Mouse (Mus musculus): ENCODE results near the gene Akna. TPM values are rescaled to one million over a fixed set of nuclear protein-coding genes. Genes with fewer than 3 reads are reported as not detected.

The Akna gene
- polyA plus RNA-seq, 1 experiment from 2014 or later: 5.2 TPM

GRCm38 (mm10) chr4:63370897-63371296 lies 32.3 kb downstream of the Akna start:
- H3K27ac ChIP-seq (replicated peaks; ENCODE audit: low read depth, low read length): no peak overlapping the region
- H3K4me3 ChIP-seq (ENCODE audit: low read depth, low read length): no peak overlapping the region
- H3K36me3 ChIP-seq (ENCODE audit: control insufficient read depth, insufficient read depth, low read length): peaks cover 56% of the 10 kb centered on the region; the same call in 1 of the 2 replicates
- H3K4me2 ChIP-seq (ENCODE audit: low read depth, low read length): no peak overlapping the region
- no peaks in the 10 kb centered on the region for H3K27me3 ChIP-seq (replicated peaks; ENCODE audit: control insufficient read depth, insufficient read depth, low read length)
- WGBS: 44% methylated on average over 7 of the region's 7 CpGs
- no peaks in the 10 kb centered on the region for H3K4me1 ChIP-seq (ENCODE audit: control insufficient read depth, insufficient read depth, low read length)
- H3K9ac ChIP-seq (ENCODE audit: low read depth, low read length): no peak overlapping the region
- DNase-seq (ENCODE audit: low spot score) (no peak), ATAC-seq (ENCODE audit: low read depth) (no peak)
- H3K9me3 ChIP-seq (ENCODE audit: control insufficient read depth, low read length): no peaks in the 10 kb centered on the region

- ATAC-seq (ENCODE audit: low read depth): peak; percentile 64
- H3K36me3 ChIP-seq (ENCODE audit: control insufficient read depth, insufficient read depth, low read length): peaks cover 37% of the 10 kb centered on the region; the same call in 1 of the 2 replicates
- 8% methylated on average over 4 of the region's 4 CpGs for WGBS
Observed at GRCm38 (mm10) chr4:63368577-63368976, 34.6 kb downstream of the Akna start.

GRCm38 (mm10) chr4:63362150-63362549 lies 41.0 kb downstream of the Akna start, which contains the start of gene Orm2:
Gene Orm2 (plus strand): TSS chr4:63362449.
- ATAC-seq (ENCODE audit: low read depth): no peak
- Histone ChIP-seq H3K36me3 (ENCODE audit: control insufficient read depth, insufficient read depth, low read length) (0 out of 2 replicates have a peak, but pooled peaks cover 1% of the 10 kb centered on the region), H3K27me3 (replicated peaks; ENCODE audit: control insufficient read depth, insufficient read depth, low read length) (no peaks in the 10 kb centered on the region), H3K9ac (ENCODE audit: low read depth, low read length) (no peak within 1 kb of the TSS), H3K4me3 (ENCODE audit: low read depth, low read length) (no peak within 1 kb of the TSS), H3K4me1 (ENCODE audit: control insufficient read depth, insufficient read depth, low read length) (no peaks in the 10 kb centered on the region), H3K4me2 (ENCODE audit: low read depth, low read length) (no peak within 1 kb of the TSS), H3K9me3 (ENCODE audit: control insufficient read depth, low read length) (no peaks in the 10 kb centered on the region), H3K27ac (replicated peaks; ENCODE audit: low read depth, low read length) (no peak within 1 kb of the TSS)
- DNase-seq (ENCODE audit: low spot score): no peak
- WGBS: 83% methylated on average over 5 of the region's 5 CpGs

More at GRCm38 (mm10) chr4:63368577-63368976, 34.6 kb downstream of the Akna start:
- H3K4me3 ChIP-seq (ENCODE audit: low read depth, low read length): no peak overlapping the region
- peak; percentile 74 for DNase-seq (ENCODE audit: low spot score)
- H3K9ac ChIP-seq (ENCODE audit: low read depth, low read length): no peak overlapping the region
- no peak overlapping the region for H3K4me2 ChIP-seq (ENCODE audit: low read depth, low read length)
- H3K27me3 ChIP-seq (replicated peaks; ENCODE audit: control insufficient read depth, insufficient read depth, low read length): no peaks in the 10 kb centered on the region
- no peak overlapping the region for H3K27ac ChIP-seq (replicated peaks; ENCODE audit: low read depth, low read length)
- H3K9me3 ChIP-seq (ENCODE audit: control insufficient read depth, low read length): no peaks in the 10 kb centered on the region
- no peaks in the 10 kb centered on the region for H3K4me1 ChIP-seq (ENCODE audit: control insufficient read depth, insufficient read depth, low read length)

GRCm38 (mm10) chr4:63359861-63360260 lies 43.3 kb downstream of the Akna start:
- ATAC-seq (ENCODE audit: low read depth) (no peak), DNase-seq (ENCODE audit: low spot score) (no peak)
- Histone ChIP-seq H3K27me3 (replicated peaks; ENCODE audit: control insufficient read depth, insufficient read depth, low read length) (no peaks in the 10 kb centered on the region), H3K4me3 (ENCODE audit: low read depth, low read length) (no peak overlapping the region), H3K9me3 (ENCODE audit: control insufficient read depth, low read length) (no peaks in the 10 kb centered on the region), H3K36me3 (ENCODE audit: control insufficient read depth, insufficient read depth, low read length) (no peaks in the 10 kb centered on the region), H3K4me1 (ENCODE audit: control insufficient read depth, insufficient read depth, low read length) (no peaks in the 10 kb centered on the region), H3K9ac (ENCODE audit: low read depth, low read length) (no peak overlapping the region), H3K4me2 (ENCODE audit: low read depth, low read length) (no peak overlapping the region), H3K27ac (replicated peaks; ENCODE audit: low read depth, low read length) (no peak overlapping the region)
- 62% methylated on average over 6 of the region's 6 CpGs for WGBS

- no peak overlapping the region for H3K9ac ChIP-seq (ENCODE audit: low read depth, low read length)
- DNase-seq (ENCODE audit: low spot score) (no peak), ATAC-seq (ENCODE audit: low read depth) (no peak)
- no peaks in the 10 kb centered on the region for H3K9me3 ChIP-seq (ENCODE audit: control insufficient read depth, low read length)
- WGBS: 51% methylated on average over 2 of the region's 2 CpGs
- H3K27ac ChIP-seq (replicated peaks; ENCODE audit: low read depth, low read length): no peak overlapping the region
- no peaks in the 10 kb centered on the region for H3K27me3 ChIP-seq (replicated peaks; ENCODE audit: control insufficient read depth, insufficient read depth, low read length)
- H3K4me2 ChIP-seq (ENCODE audit: low read depth, low read length): no peak overlapping the region
- no peaks in the 10 kb centered on the region for H3K4me1 ChIP-seq (ENCODE audit: control insufficient read depth, insufficient read depth, low read length)
- no peak overlapping the region for H3K4me3 ChIP-seq (ENCODE audit: low read depth, low read length)
- H3K36me3 ChIP-seq (ENCODE audit: control insufficient read depth, insufficient read depth, low read length): no peaks in the 10 kb centered on the region
Observed at GRCm38 (mm10) chr4:63356981-63357570, 46.1 kb downstream of the Akna start.

GRCm38 (mm10) chr4:63355877-63356665 lies 47.1 kb downstream of the Akna start, which contains the start of gene Orm3:
Gene Orm3 (plus strand): TSS chr4:63356162.
- Histone ChIP-seq H3K4me1 (ENCODE audit: control insufficient read depth, insufficient read depth, low read length) (no peaks in the 10 kb centered on the region), H3K4me2 (ENCODE audit: low read depth, low read length) (no peak within 1 kb of the TSS), H3K4me3 (ENCODE audit: low read depth, low read length) (no peak within 1 kb of the TSS), H3K9ac (ENCODE audit: low read depth, low read length) (no peak within 1 kb of the TSS), H3K36me3 (ENCODE audit: control insufficient read depth, insufficient read depth, low read length) (no peaks in the 10 kb centered on the region), H3K9me3 (ENCODE audit: control insufficient read depth, low read length) (no peaks in the 10 kb centered on the region), H3K27me3 (replicated peaks; ENCODE audit: control insufficient read depth, insufficient read depth, low read length) (no peaks in the 10 kb centered on the region), H3K27ac (replicated peaks; ENCODE audit: low read depth, low read length) (no peak within 1 kb of the TSS)
- no peak for ATAC-seq (ENCODE audit: low read depth)
- no peak for DNase-seq (ENCODE audit: low spot score)
- 82% methylated on average over 4 of the region's 4 CpGs for WGBS

GRCm38 (mm10) chr4:63348524-63348923 lies 54.6 kb downstream of the Akna start:
- DNase-seq (ENCODE audit: low spot score) (no peak), ATAC-seq (ENCODE audit: low read depth) (no peak)
- H3K9me3 ChIP-seq (ENCODE audit: control insufficient read depth, low read length): no peaks in the 10 kb centered on the region
- WGBS: 73% methylated on average over 6 of the region's 6 CpGs
- no peaks in the 10 kb centered on the region for H3K4me1 ChIP-seq (ENCODE audit: control insufficient read depth, insufficient read depth, low read length)
- H3K4me3 ChIP-seq (ENCODE audit: low read depth, low read length): no peak overlapping the region
- H3K27ac ChIP-seq (replicated peaks; ENCODE audit: low read depth, low read length): no peak overlapping the region
- H3K27me3 ChIP-seq (replicated peaks; ENCODE audit: control insufficient read depth, insufficient read depth, low read length): no peaks in the 10 kb centered on the region
- H3K36me3 ChIP-seq (ENCODE audit: control insufficient read depth, insufficient read depth, low read length): no peaks in the 10 kb centered on the region
- no peak overlapping the region for H3K9ac ChIP-seq (ENCODE audit: low read depth, low read length)
- H3K4me2 ChIP-seq (ENCODE audit: low read depth, low read length): no peak overlapping the region

- H3K27ac ChIP-seq (replicated peaks; ENCODE audit: low read depth, low read length): no peak overlapping the region
- no peak for DNase-seq (ENCODE audit: low spot score)
- no peak for ATAC-seq (ENCODE audit: low read depth)
- no peaks in the 10 kb centered on the region for H3K9me3 ChIP-seq (ENCODE audit: control insufficient read depth, low read length)
- no peaks in the 10 kb centered on the region for H3K36me3 ChIP-seq (ENCODE audit: control insufficient read depth, insufficient read depth, low read length)
- no peak overlapping the region for H3K4me2 ChIP-seq (ENCODE audit: low read depth, low read length)
- no peak overlapping the region for H3K9ac ChIP-seq (ENCODE audit: low read depth, low read length)
- H3K4me3 ChIP-seq (ENCODE audit: low read depth, low read length): no peak overlapping the region
- H3K4me1 ChIP-seq (ENCODE audit: control insufficient read depth, insufficient read depth, low read length): no peaks in the 10 kb centered on the region
- 70% methylated on average over 4 of the region's 4 CpGs for WGBS
- H3K27me3 ChIP-seq (replicated peaks; ENCODE audit: control insufficient read depth, insufficient read depth, low read length): no peaks in the 10 kb centered on the region
Observed at GRCm38 (mm10) chr4:63346659-63347058, 56.5 kb downstream of the Akna start.

Data from embryonic facial prominence, embryonic 14.5 days (tissue).